Mouse (Mus musculus): Measurements from ENCODE around the gene Tex44.

DNA sequence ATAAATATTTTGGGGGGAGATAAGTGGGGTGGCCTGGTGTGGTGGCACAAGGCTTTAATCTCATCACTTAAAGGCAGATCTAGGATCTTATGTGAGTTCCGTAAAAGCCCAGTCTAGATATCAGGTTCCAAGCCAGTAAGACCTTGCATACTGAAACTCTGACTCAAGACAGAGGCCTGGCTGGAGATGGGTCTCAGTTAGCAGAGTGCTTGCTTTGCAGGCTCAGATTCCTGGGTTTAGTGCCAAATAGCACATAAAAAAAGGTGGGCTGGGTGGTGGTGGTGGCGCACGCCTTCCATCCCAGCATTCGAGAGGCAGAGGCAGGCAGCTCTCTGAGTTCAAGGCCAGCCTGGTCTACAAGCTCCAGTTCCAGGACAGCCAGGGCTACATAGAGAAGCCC, 43.7 kb downstream of the Tex44 start:
- TF ChIP-seq CTCF (IDR thresholded peaks at IDR 0.05; ENCODE audit: low read depth) (no peak), EP300 (IDR thresholded peaks at IDR 0.05; ENCODE audit: low read depth) (no peak)
